Mouse (Mus musculus): ENCODE results near the gene Gm17387. TPM values are rescaled to one million over a fixed set of nuclear protein-coding genes. Genes with fewer than 3 reads are reported as not detected.

Gm17387 gene
- not detected for total RNA-seq (2023)

DNA sequence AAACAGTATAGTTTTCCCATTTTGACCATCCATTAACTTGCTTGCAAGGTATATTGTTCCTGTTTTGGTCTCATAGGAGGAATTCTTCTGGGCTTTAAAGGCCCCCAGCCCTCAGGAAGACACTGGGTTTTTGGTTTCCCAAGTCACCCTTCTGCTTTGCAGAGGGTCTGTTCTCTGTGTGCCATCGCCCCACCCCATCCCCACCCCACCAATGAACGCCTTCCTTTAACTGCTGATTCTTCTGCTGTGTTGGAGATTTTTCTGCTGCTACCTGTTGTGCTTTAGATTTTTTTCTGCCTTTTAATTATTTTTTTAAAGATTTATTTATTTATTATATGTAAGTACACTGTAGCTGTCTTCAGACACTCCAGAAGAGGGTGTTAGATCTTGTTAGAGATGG, at the start of gene Gm17387:
Gene Gm17387, plus strand, starts transcription at position 301 of the 400 bp plus-strand sequence.

DNA sequence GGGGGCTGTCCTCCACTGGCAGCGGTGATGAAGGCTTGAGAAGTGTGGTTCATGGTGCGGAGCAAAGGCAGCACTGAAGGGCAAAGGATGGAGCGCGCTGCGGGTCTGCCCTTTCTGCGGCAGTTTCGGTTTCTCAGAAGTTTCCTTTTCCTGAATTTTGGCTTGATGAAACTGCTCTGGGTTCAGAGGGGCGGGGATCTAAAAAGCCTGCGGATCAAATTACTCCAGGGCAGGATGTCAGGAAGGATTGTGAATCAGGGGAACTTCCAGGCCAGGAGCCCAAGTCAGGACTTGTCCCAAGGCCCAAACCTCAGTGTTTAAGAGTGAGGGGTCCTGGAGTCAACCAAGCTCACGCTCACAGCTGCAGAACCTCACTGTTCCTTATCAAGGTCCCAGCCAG, 18.3 kb upstream of the Gm17387 start, which contains the start of gene Ifitm3:
Gene Ifitm3, minus strand, starts transcription at position 178 of the 400 bp plus-strand sequence.

DNA sequence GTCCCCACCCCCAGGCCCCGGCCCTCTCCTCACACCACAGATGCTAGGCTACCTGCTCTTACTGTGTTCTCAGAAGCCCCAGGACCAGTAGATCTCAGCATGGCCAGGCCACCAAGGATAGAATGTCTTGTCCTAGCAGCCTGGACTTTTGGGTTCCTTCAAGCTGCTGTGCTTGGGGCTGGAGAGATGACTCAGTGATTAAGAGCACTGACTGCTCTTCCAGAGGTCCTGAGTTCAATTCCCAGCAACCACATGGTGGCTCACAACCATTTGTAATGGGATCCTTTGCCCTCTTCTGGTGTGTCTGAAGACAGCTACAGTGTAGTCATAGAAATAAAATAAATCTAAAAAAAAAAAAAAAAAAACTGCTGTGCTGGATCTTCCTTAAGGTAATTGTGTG, 11.1 kb upstream of the Gm17387 start, which contains the start of gene Ifitm6:
Gene Ifitm6, minus strand, starts transcription at position 101 of the 400 bp plus-strand sequence.

DNA sequence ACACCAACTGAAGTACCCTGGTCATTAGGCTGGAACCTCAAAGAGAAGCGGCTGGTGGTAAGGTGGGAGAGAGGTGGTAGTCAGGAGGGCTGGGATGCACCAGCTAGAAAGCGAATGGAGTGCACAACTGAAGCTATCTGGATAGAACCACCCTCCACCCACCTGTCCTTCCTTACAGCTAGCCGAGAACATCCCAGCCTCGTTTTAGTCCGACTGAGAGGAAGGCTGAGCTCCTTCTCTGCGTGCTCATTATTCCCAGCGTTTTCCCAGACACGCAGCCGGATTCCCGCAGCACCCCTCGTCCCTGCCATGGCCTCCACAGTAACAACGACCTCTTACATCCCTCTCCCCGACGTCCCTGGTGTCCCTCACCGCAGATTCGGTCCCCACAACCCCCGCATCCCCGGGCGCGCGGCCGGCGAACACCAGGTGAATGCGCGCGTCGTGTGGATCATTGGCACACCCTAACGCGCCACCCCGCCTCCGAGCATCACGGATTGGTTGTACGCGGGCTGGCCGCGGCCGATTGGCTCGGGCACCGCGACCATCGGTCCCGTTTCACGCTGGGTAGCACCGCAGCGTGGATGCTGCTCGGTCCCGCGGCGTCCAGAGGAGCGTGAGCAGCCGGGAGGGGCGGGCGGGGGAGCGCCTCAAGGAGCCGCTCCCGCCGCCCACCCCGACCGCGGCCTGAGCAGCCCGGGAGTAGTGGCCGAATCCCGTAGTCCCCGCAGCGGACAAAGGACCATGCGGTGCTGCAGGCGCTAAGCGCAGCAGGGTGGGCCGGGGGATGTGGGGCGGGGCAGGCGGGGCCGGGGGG, 31.7 kb downstream of the Gm17387 start, which contains the start of gene B4galnt4:
Gene B4galnt4, plus strand, starts transcription at position 679 of the 817 bp plus-strand sequence.

DNA sequence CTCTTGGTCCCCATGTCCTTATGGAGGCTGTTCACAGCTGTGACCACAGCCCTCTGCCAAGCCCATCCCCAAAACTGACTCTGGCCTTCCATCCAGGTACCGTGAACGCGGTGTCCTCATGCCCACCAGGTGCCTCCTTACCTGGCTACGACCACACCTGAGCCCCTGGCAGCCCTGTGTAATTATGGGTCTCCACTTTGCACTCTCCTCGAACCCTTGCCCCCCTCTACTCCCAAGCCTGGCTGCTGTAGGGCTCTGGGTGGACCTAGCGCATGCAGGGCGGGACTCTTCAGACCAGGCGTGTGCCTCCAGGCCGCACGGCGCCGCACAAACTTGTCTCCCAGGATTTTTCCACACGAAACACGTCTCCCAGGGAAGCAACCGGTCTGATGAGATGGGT, 48.9 kb downstream of the Gm17387 start, which contains the start of gene Pkp3:
Gene Pkp3, plus strand, starts transcription at position 378 of the 400 bp plus-strand sequence.

Other genes starting within 250 kb of the Gm17387 start
- not detected for gene Syce1, start 241.3 kb upstream of the Gm17387 start, total RNA-seq (2023)
- gene Zfp941, start 207.0 kb upstream of the Gm17387 start, total RNA-seq (2023) = under 1 TPM in 1 of 2 experiments, not detected in 1; 0.16 TPM
- gene Urah, start 194.1 kb upstream of the Gm17387 start, total RNA-seq (2023) = not detected
- gene Scgb1c1, start 183.6 kb upstream of the Gm17387 start, total RNA-seq (2023) = not detected
- not detected for gene Odf3, start 181.3 kb upstream of the Gm17387 start, total RNA-seq (2023)
- gene Gm45785, start 172.8 kb upstream of the Gm17387 start, total RNA-seq (2023) = not detected
- gene Ric8a, start 172.2 kb upstream of the Gm17387 start, total RNA-seq (2023) = 100 to 1,000 TPM in 1 of 2 experiments, 10 to 100 TPM in 1; 99.0 to 111 TPM
- gene Bet1l, start 171.6 kb upstream of the Gm17387 start, total RNA-seq (2023) = 10 to 100 TPM; 20.9 to 27.1 TPM
- gene Psmd13, start 147.2 kb upstream of the Gm17387 start, total RNA-seq (2023) = 10 to 100 TPM; 75.0 to 81.5 TPM
- 10 to 100 TPM; 11.4 to 16.2 TPM for gene Sirt3, start 146.8 kb upstream of the Gm17387 start, total RNA-seq (2023)
- not detected for gene Cox8b, start 128.7 kb upstream of the Gm17387 start, total RNA-seq (2023)
- not detected for gene Nlrp6, start 108.2 kb upstream of the Gm17387 start, total RNA-seq (2023)
- 10 to 100 TPM; 21.1 to 25.3 TPM for gene Pgghg, start 87.7 kb upstream of the Gm17387 start, total RNA-seq (2023)
- gene Ifitm5, start 78.8 kb upstream of the Gm17387 start, total RNA-seq (2023) = 1 to 10 TPM; 3.9 to 6.1 TPM
- not detected for gene Gm45717, start 73.2 kb upstream of the Gm17387 start, total RNA-seq (2023)
- gene Ifitm2, start 73.1 kb upstream of the Gm17387 start, total RNA-seq (2023) = 1,000 to 10,000 TPM; 1,104 to 1,118 TPM
- gene Ifitm1, start 61.9 kb upstream of the Gm17387 start, total RNA-seq (2023) = 10 to 100 TPM; 85.9 to 92.5 TPM
- gene Ifitm3, start 18.4 kb upstream of the Gm17387 start, total RNA-seq (2023) = 1,000 to 10,000 TPM; 1,975 to 2,125 TPM
- gene Ifitm6, start 11.2 kb upstream of the Gm17387 start, total RNA-seq (2023) = 100 to 1,000 TPM; 424 to 464 TPM
- gene B4galnt4, start 32.0 kb downstream of the Gm17387 start, total RNA-seq (2023) = under 1 TPM in 1 of 2 experiments, not detected in 1; 0.27 TPM
- gene Pkp3, start 49.1 kb downstream of the Gm17387 start, total RNA-seq (2023) = 1 to 10 TPM; 5.5 to 7.9 TPM
- gene Sigirr, start 71.4 kb downstream of the Gm17387 start, total RNA-seq (2023) = 1 to 10 TPM; 3.8 to 9.0 TPM
- not detected for gene Ano9, start 88.7 kb downstream of the Gm17387 start, total RNA-seq (2023)
- 1 to 10 TPM; 6.3 to 8.8 TPM for gene Ptdss2, start 93.3 kb downstream of the Gm17387 start, total RNA-seq (2023)
- 100 to 1,000 TPM; 144 to 160 TPM for gene Rnh1, start 143.7 kb downstream of the Gm17387 start, total RNA-seq (2023)
- 10 to 100 TPM; 24.5 to 27.3 TPM for gene Hras, start 164.9 kb downstream of the Gm17387 start, total RNA-seq (2023)
- 1 to 10 TPM; 5.6 to 6.2 TPM for gene Lrrc56, start 165.0 kb downstream of the Gm17387 start, total RNA-seq (2023)
- gene Lmntd2, start 184.9 kb downstream of the Gm17387 start, total RNA-seq (2023) = not detected
- gene Rassf7, start 186.7 kb downstream of the Gm17387 start, total RNA-seq (2023) = 1 to 10 TPM; 1.8 to 2.8 TPM
- 100 to 1,000 TPM; 109 to 116 TPM for gene Phrf1, start 199.7 kb downstream of the Gm17387 start, total RNA-seq (2023)
- gene Irf7, start 237.3 kb downstream of the Gm17387 start, total RNA-seq (2023) = 100 to 1,000 TPM; 105 to 145 TPM
- not detected for gene Cdhr5, start 247.7 kb downstream of the Gm17387 start, total RNA-seq (2023)

All from monocyte, adult 59 days (primary cell).